Mouse (Mus musculus) heart, postnatal 10 days (tissue): Measurements from ENCODE around the gene Kalrn. TPM values are rescaled to one million over a fixed set of nuclear protein-coding genes. Genes with fewer than 3 reads are reported as not detected.

ENCODE experiments used
- DNase-seq, 2 experiments: peaks; one replicate each; pipeline ENCODE4 v3.0.0; 2021
- intact Hi-C: fragments of 180-260 bp; cut with DNase I; formaldehyde crosslinking; loops from one replicate; pipeline ENCODE4 v1.15.1; 2025
- total RNA-seq, 2 experiments: library from RNA; stranded (reverse); gene quantifications; 2 replicates each; pipeline ENCODE4 v1.2.3; 2021

Kalrn gene
- total RNA-seq, 2 experiments from 2014 or later: 30.7 to 35.7 TPM

GRCm38 (mm10) chr16:34445666-34446065, 127.7 kb downstream of the Kalrn start:
- intact Hi-C loops: no loop called here
- no peak for DNase-seq

DNA sequence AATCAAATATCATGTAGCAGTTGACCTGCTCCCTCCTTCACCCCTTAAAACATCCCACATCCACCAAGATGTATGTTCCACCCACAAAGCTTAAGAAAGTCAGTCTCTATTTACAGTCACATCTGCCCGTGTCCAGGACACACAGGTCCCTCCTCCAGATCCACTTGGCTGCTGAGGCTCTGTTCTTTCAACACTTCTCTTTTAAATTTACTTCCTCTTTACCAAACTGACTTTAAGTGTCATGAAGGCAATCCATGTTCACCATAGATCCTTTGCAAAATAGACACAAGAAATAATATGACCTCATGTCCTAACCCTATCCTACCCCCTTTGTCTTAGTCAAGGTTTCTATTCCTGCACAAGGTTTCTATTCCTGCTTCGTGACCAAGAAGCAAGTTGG, 131.6 kb downstream of the Kalrn start:
- intact Hi-C loops: no loop called here
- no peak for DNase-seq

DNA sequence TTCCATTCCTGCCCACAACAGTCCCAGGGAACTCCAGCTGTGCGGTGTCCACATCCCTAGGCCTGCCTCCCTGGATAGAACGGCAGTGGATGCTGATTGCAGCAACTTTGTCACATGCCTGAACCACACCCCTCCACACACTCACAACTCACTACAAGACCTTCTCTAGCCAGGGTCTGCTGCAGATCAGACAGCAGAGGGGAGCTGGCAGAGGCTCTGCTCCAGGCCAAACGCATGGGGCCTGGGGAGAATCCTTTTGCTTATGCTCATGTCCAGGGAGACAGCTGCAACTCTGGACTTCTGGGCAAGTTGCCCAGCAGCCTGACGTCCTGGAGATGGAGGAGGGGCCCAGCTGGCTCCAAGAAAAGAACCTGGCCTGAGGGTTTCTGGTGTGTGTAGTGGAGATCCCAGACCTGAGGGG, 132.3 kb downstream of the Kalrn start:
- peak; percentile 88 to 92 for DNase-seq
- intact Hi-C loops: no loop called here

- DNase-seq: peak in 1 of 2 experiments; percentile 12
- intact Hi-C loops: no loop called here
Observed at GRCm38 (mm10) chr16:34440019-34440615, 133.2 kb downstream of the Kalrn start.

DNA sequence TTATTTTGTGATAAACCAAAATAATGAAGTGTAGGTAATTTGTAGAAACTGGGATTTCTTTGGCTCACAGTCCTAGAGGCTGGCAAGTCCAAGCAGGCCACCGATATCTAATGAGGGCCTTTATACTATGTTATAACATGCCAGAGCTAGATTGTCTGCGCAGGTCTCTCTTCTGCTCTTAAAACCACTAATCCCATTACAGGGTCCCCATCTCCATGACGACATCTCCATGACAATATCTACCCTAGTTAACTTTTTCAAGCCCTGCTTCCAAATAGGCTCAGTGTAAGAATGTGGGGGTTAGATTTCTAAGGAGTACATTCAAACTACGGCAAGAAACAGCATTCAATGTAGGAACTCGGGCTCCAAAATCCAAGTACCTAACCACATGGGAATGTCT, 143.2 kb downstream of the Kalrn start:
- intact Hi-C loops: no loop called here

DNA sequence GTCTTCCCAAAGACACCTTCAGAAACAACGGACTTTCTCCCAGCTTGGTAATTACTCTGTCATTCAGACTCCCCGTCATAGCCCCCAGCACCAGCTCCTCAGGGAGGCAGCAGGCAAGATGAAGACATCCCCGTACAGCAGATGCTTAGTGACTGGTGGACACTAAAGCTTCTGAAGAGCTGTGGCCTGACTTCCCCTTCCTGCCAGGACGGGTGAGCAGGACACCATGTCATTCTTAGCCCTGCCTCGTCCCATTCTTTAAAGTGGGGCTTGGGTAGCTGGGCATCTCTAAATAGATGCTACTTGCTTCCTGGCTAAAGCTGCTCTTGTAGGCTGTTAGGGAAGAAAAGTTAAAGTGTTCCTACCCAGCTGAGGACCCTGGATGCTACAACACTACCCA, 145.7 kb downstream of the Kalrn start:
- intact Hi-C loops: no loop called here

More for the DNA sequence above, 143.2 kb downstream of the Kalrn start:
- no peak for DNase-seq

GRCm38 (mm10) chr16:34421473-34421872, 151.9 kb downstream of the Kalrn start:
- intact Hi-C loops: no loop called here
- DNase-seq: peak; percentile 55 to 67

More for the DNA sequence above, 145.7 kb downstream of the Kalrn start:
- DNase-seq: no peak

- intact Hi-C loops: no loop called here
Observed at GRCm38 (mm10) chr16:34417966-34418365, 155.4 kb downstream of the Kalrn start.

GRCm38 (mm10) chr16:34417383-34417782, 155.9 kb downstream of the Kalrn start:
- intact Hi-C loops: no loop called here
- DNase-seq: no peak

More at GRCm38 (mm10) chr16:34417966-34418365, 155.4 kb downstream of the Kalrn start:
- no peak for DNase-seq

DNA sequence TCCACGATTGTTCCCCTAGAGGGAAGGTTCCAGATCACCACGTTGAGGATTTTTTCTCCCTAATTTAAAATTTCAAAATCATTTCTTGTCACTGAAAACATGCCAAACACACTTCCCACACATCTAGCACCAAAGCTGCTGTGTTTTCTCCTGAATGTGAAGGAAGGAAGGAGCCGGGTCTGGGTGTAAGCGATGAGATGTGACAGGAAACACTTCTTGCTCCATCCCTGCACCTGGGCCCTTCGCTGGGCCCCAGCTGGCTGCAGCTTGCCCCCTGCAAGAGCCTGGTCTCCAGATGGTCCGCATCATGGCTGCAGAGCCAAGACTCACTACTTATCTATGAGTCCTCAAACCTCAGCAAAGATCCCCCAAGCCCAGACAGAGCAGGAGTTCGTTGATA, 158.8 kb downstream of the Kalrn start:
- DNase-seq: peak; percentile 62 to 72
- intact Hi-C loops: no loop called here

DNA sequence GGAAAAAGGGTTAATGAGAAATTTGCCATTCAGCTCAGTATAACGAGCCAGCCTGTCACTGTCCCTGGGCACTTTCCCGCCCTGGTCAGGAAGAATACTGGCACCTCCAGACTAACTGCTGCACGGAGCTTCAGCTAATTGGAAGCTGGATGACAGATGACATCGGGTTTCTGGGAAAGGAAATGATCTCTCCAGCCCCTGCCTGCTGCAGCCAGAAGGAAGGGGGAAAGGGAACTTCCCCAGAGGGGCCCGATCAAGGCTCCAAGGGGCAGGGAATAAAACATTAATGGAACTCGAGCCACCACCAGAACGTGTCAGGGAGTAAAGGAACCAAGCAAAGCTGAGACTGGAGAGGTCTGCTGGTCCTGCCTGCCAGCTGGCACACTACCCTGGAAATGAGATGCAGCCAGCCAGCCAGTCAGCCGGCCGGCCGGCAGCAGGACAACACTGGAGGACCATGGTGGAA, 159.4 kb downstream of the Kalrn start:
- peak; percentile 82 to 83 for DNase-seq
- intact Hi-C loops: no loop called here

- intact Hi-C loops: no loop called here
- no peak for DNase-seq
Observed at GRCm38 (mm10) chr16:34407036-34407435, 166.3 kb downstream of the Kalrn start.

DNA sequence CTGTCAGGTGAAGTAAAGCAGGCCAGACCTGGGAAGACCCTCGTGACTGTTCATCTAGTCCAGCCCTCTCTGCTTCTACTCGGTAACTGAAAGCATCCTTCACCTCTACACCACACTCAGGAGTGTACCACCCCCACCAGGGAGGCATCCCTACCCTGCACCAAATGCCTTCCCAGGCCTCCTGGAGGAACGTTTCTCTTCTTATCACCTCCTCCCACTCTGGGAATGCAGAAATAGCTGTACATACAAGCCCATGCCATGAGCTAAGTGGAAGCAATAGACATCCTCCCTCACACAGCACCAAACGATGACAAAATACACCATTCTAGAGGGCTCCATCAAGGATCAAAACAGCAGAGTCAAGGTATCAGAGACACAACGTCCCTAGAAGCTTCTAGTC, 168.2 kb downstream of the Kalrn start:
- intact Hi-C loops: no loop called here
- DNase-seq: no peak

DNA sequence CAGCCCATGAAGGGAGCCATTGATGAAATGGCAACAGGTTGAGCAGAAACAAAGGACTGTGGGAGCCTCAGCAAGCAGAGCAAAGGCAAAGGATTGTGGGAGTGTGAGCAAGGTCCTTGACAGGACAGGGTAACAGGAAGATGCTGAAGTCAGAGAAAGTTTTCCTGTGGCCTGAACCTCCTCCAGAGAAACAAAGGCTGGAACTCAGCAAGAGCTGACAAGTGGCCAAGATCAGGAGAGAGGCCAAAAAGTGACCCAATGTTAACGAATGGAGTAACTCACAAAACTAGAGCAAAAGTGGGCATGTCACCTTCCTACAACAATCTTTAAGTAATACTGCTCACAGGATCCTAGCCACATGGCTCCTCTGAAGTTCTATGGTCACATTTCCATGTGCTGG, 172.1 kb downstream of the Kalrn start:
- DNase-seq: peak in 1 of 2 experiments; percentile 23
- intact Hi-C loops: no loop called here

- intact Hi-C loops: no loop called here
- DNase-seq: peak; percentile 73 to 82
Observed at GRCm38 (mm10) chr16:34400102-34400728, 173.1 kb downstream of the Kalrn start.

GRCm38 (mm10) chr16:34395221-34395811, 178.0 kb downstream of the Kalrn start:
- intact Hi-C loops: no loop called here
- DNase-seq: no peak

DNA sequence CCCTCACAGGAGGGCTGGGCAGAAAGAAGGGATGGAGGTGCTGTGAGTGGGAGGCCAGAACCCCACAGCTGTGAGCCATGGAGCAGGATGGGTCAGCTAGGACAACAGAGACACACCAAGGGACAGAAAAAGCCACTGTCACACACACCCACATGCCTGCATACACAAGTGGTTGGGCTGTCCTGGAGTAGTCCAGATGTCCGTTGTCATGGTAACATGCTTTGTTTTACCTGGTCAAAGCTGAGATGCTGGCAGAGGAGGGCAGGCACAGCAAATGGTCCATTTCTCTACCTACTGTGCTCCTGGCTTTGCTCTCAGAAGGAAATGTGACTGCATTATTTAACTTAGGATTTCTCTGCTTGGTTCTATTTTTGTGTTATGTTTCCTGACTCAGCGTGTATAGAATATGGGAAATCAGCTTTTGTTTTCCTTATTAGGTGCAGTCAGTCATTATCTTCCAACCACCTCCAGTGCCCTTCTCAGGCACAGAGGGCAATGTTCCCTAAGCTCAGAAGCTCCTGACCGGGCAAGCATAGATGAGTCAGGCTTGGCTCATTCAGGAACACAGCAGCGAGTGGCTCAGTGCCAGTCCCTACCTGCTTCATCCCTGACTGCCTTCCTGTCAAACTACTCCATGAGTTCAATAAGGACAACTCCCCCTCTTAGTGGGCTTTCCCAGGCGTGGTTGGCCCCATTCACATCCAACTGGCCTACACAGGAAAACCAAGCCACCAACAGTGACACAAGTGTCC, 183.6 kb downstream of the Kalrn start:
- peak in 1 of 2 experiments; percentile 12 for DNase-seq
- intact Hi-C loops: no loop called here

- intact Hi-C loops: no loop called here
- DNase-seq: no peak
Observed at GRCm38 (mm10) chr16:34388871-34389270, 184.5 kb downstream of the Kalrn start.

DNA sequence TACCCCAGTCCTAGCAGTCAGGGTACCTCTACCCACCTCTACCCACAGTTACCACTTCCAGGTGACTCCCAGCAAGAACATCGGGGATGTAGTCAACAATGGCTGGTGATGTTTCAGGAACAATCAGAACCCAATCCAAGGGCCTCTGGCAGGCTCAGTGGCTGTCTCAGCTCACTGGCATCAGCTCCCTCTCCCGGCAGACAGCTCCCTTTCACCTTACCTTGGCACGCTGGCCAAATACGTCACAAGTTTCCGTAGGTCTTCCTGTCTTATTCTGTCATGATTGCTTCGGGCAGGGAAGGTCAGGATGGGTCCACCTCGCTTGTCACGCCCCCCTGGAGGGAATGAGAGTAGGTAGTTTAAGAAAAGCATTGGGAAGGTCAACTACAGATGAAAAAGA, 188.3 kb downstream of the Kalrn start:
- intact Hi-C loops: no loop called here
- DNase-seq: no peak

- DNase-seq: no peak
- intact Hi-C loops: loop anchor here (5.0 kb wide), 1 partner anchor 186 kb away; no protein-coding TSS in a partner anchor
Observed at GRCm38 (mm10) chr16:34382992-34383391, 190.3 kb downstream of the Kalrn start.
